Mouse (Mus musculus) embryo, embryonic 10.5 days (tissue): ENCODE measurements around the gene Gm20888.
"Not testable (repeated sequence)": the region's sequence is repeated elsewhere in the genome, so short reads cannot be mapped to it uniquely, and the experiment has no call there.

ENCODE experiments used
- DNase-seq: peaks from one replicate; pipeline ENCODE4 v3.0.0-alpha.2; 2015; ENCODE audit warnings: low spot score

Gene Gm20888

GRCm38 (mm10) chrY:70441582-70441981 lies at the start of gene Gm20888:
Gene Gm20888 (plus strand): TSS chrY:70441882.
- not testable (repeated sequence) for DNase-seq
